Mouse (Mus musculus): ENCODE data around the gene Fgf15. TPM values are rescaled to one million over a fixed set of nuclear protein-coding genes. Genes with fewer than 3 reads are reported as not detected.

The Fgf15 gene
- total and polyA plus RNA-seq, 3 experiments: 16.6 to 19.1 TPM; not detected in 1

DNA sequence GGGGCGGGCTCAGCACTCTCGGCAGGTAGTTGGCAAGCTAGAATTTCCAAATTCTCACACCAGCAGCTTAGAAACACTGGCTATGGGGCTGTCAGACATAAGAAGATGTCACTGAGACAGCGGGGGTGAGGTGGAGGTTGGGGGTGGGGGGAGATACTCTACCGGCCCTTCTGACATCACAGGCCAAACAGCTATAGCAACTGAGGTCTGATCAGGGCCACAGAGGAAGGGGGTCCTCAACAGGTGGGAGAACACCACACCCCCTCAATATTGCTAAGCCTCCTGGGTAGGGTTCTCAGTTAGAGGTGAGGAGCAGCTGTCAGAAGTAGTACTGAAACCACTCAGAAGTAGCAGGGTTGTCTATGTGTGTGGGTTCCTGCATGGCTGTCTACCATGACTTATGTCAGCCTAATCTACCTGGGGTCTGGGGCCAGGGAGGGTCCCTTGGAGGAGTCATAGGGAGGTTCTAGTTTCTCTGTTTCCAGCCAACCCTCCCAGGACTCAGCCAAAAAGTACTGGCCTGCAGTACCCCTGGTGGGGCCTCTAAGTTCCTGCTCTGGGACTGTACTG, 40.1 kb downstream of the Fgf15 start:
- Histone ChIP-seq H3K4me1 (ENCODE audit: control insufficient read depth in 1 of 2, insufficient read depth in 2 of 2, low read length in 2 of 2) (no peaks in the 10 kb centered on the region), H3K79me2 (ENCODE audit: control insufficient read depth, insufficient read depth, low read length, poor library complexity) (no peaks in the 10 kb centered on the region), H3K9me3 (replicated peaks; ENCODE audit: insufficient read depth, low read length) (no peaks in the 10 kb centered on the region), H3K36me3 (ENCODE audit: control insufficient read depth in 1 of 2, insufficient read depth in 2 of 2, low read length in 2 of 2) (no peaks in the 10 kb centered on the region), H3K27me3 (ENCODE audit: control insufficient read depth in 1 of 2, insufficient read depth in 2 of 2, low read length in 2 of 2) (no peaks in the 10 kb centered on the region), H3K9ac (ENCODE audit: control insufficient read depth, low read depth, low read length, poor library complexity, severe bottlenecking) (no peak overlapping the region), H3K27ac (ENCODE audit: control insufficient read depth, low read depth, low read length) (no peak overlapping the region), H3K4me3 (ENCODE audit: control insufficient read depth in 1 of 2, insufficient read depth in 1 of 2, low read depth in 2 of 2, low read length in 2 of 2) (no peak overlapping the region)
- no peak for TF ChIP-seq MXI1 (IDR thresholded peaks at IDR 0.05; ENCODE audit: low read depth, low read length)
- TF ChIP-seq ETS1 (IDR thresholded peaks at IDR 0.05; ENCODE audit: low read depth, low read length): no peak
- no peak for TF ChIP-seq MYC (IDR thresholded peaks at IDR 0.05; ENCODE audit: low read depth, low read length)
- no peak for TF ChIP-seq E2F4 (IDR thresholded peaks at IDR 0.05; ENCODE audit: borderline replicate concordance, low read depth, low read length)
- no peak for TF ChIP-seq USF2 (IDR thresholded peaks at IDR 0.05; ENCODE audit: borderline replicate concordance in 1 of 2, insufficient read depth in 1 of 2, low read depth in 1 of 2, low read length in 2 of 2)
- TF ChIP-seq GABPA (IDR thresholded peaks at IDR 0.05; ENCODE audit: low read depth, low read length): no peak
- TF ChIP-seq SMC3 (IDR thresholded peaks at IDR 0.05; ENCODE audit: low read depth, low read length): no peak
- no peak for TF ChIP-seq TBP (IDR thresholded peaks at IDR 0.05; ENCODE audit: low read depth, low read length)
- no peak for TF ChIP-seq SIN3A (IDR thresholded peaks at IDR 0.05; ENCODE audit: low read length)
- no peak for TF ChIP-seq CHD2 (IDR thresholded peaks at IDR 0.05; ENCODE audit: low read length)
- no peak for DNase-seq (ENCODE audit: low read depth, low spot score)

DNA sequence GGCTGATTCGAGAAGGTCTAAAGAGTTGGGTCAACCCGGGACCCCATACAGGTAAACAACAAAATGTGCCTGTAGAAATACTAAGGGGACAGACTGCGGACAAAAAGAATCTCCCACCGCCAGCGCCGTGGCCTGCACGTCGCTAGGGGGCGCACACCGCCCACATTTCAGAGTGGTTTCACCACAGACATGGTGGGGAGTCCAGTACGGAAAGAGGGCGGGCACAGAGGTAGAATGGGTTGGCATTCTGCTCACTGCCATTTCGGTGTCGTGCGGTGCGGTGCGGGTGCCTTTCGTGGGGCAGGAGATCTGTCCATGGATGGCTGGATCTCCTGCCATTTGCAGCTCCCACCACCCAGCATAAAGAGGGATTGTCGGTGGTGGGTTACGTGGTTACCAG, 41.2 kb downstream of the Fgf15 start:
- TF ChIP-seq RCOR1 (IDR thresholded peaks at IDR 0.05; ENCODE audit: low read depth, low read length): no peak
- TF ChIP-seq UBTF (IDR thresholded peaks at IDR 0.05; ENCODE audit: borderline replicate concordance, insufficient read depth, low read depth, low read length): no peak
- no peak for TF ChIP-seq ZC3H11A (IDR thresholded peaks at IDR 0.05; ENCODE audit: low read depth, low read length)
- no peak for TF ChIP-seq MAX (IDR thresholded peaks at IDR 0.05; ENCODE audit: low read length)
- peak in 1 of 3 experiments; percentile 33; a peak in 1 of 6 replicates for TF ChIP-seq CTCF (IDR thresholded peaks at IDR 0.05 in 2 of 3, conservative IDR thresholded peaks at IDR 0.05 in 1 of 3; ENCODE audit: control insufficient read depth in 1 of 3, insufficient read depth in 1 of 3, low read depth in 2 of 3, low read length in 3 of 3, poor library complexity in 1 of 3, severe bottlenecking in 1 of 3)
- no peak for TF ChIP-seq SMC3 (IDR thresholded peaks at IDR 0.05; ENCODE audit: low read depth, low read length)
- no peak for TF ChIP-seq NELFE (IDR thresholded peaks at IDR 0.05; ENCODE audit: low read depth, low read length)
- TF ChIP-seq CHD2 (IDR thresholded peaks at IDR 0.05; ENCODE audit: low read length): no peak
- TF ChIP-seq MYC (IDR thresholded peaks at IDR 0.05; ENCODE audit: low read depth, low read length): no peak
- no peak for TF ChIP-seq SIN3A (IDR thresholded peaks at IDR 0.05; ENCODE audit: low read length)
- peak; percentile 1; the same call in 1 of the 2 replicates for TF ChIP-seq RAD21 (IDR thresholded peaks at IDR 0.05; ENCODE audit: low read depth, low read length)
- TF ChIP-seq TAL1 (IDR thresholded peaks at IDR 0.05; ENCODE audit: low read length): no peak
- no peak for TF ChIP-seq KAT2A (conservative IDR thresholded peaks at IDR 0.05; ENCODE audit: low read depth, low read length)
- Histone ChIP-seq H3K9ac (ENCODE audit: control insufficient read depth, low read depth, low read length, poor library complexity, severe bottlenecking) (no peak overlapping the region), H3K79me2 (ENCODE audit: control insufficient read depth, insufficient read depth, low read length, poor library complexity) (no peaks in the 10 kb centered on the region), H3K27ac (ENCODE audit: control insufficient read depth, low read depth, low read length) (no peak overlapping the region), H3K27me3 (ENCODE audit: control insufficient read depth in 1 of 2, insufficient read depth in 2 of 2, low read length in 2 of 2) (no peaks in the 10 kb centered on the region), H3K4me1 (ENCODE audit: control insufficient read depth in 1 of 2, insufficient read depth in 2 of 2, low read length in 2 of 2) (no peaks in the 10 kb centered on the region), H3K36me3 (ENCODE audit: control insufficient read depth in 1 of 2, insufficient read depth in 2 of 2, low read length in 2 of 2) (no peaks in the 10 kb centered on the region), H3K9me3 (replicated peaks; ENCODE audit: insufficient read depth, low read length) (no peaks in the 10 kb centered on the region), H3K4me3 (ENCODE audit: control insufficient read depth in 1 of 2, insufficient read depth in 1 of 2, low read depth in 2 of 2, low read length in 2 of 2) (no peak overlapping the region)
- no peak for DNase-seq (ENCODE audit: low read depth, low spot score)
